Mouse (Mus musculus): ENCODE data around the gene Tmem125.

DNA sequence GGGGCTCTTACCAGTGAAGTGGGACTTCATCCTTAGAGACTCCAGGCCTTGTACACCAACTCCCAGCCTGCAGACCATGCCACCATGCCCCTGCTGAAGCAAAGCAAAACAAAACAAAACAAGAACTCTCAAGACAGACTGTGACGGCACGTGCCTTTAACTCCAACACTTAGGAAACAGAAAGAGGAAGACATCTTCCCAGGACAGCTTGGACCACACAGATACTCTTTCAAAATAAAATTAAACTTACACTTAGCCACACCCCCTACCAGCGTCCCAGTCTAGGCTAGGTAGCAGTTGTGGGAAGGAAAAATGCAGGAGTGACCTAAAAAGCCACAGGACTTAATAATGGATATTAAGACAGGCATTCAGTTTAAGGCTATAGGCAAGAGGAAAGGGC lies 18.1 kb downstream of the Tmem125 start:
- TF ChIP-seq HCFC1 (IDR thresholded peaks at IDR 0.05; ENCODE audit: borderline replicate concordance, insufficient read depth, low read length) (no peak), MAFK (IDR thresholded peaks at IDR 0.05; ENCODE audit: insufficient read depth, low read depth, low read length) (no peak)
